Mouse (Mus musculus) neural tube, embryonic 14.5 days (tissue): ENCODE results near the gene Dnah17. TPM values are rescaled to one million over a fixed set of nuclear protein-coding genes. Genes with fewer than 3 reads are reported as not detected.

Experiments
- ATAC-seq: fragments of 200-750 bp; cut with Nextera tagmentation; 2 replicates; pipeline ENCODE4 v1.8.0; 2017; ENCODE audit warnings: low read depth, mild to moderate bottlenecking, moderate TSS enrichment, moderate library complexity
- H3K27ac ChIP-seq: fragments of 300-500 bp; sonication (generic); 2 replicates; pipeline ENCODE4 v1.5.1; 2014; ENCODE audit warnings: low read depth, mild to moderate bottlenecking, control low read depth, low read length, moderate library complexity, mixed read lengths
- H3K27me3 ChIP-seq: fragments of 300-500 bp; sonication (generic); 2 replicates; pipeline ENCODE4 v1.6.1; 2014; ENCODE audit warnings: low read length; ENCODE audit not compliant: control insufficient read depth, insufficient read depth
- H3K36me3 ChIP-seq: fragments of 300-500 bp; sonication (generic); 2 replicates; pipeline ENCODE4 v1.6.1; 2014; ENCODE audit warnings: low read length, mixed read lengths; ENCODE audit not compliant: control insufficient read depth, insufficient read depth
- H3K4me1 ChIP-seq: fragments of 300-500 bp; sonication (generic); 2 replicates; pipeline ENCODE4 v1.6.1; 2014; ENCODE audit warnings: low read length; ENCODE audit not compliant: control insufficient read depth, insufficient read depth
- H3K4me2 ChIP-seq: fragments of 300-500 bp; sonication (generic); 2 replicates; pipeline ENCODE4 v1.6.1; 2014; ENCODE audit warnings: mild to moderate bottlenecking, low read depth, low read length, control low read depth
- H3K4me3 ChIP-seq: fragments of 300-500 bp; sonication (generic); 2 replicates; pipeline ENCODE4 v1.5.1; 2014; ENCODE audit warnings: low read depth, low read length, control low read depth, mixed read lengths
- H3K9ac ChIP-seq: fragments of 300-500 bp; sonication (generic); replicated peaks from 2 replicates; pipeline ENCODE4 v1.6.1; 2014; ENCODE audit warnings: low read depth, mild to moderate bottlenecking, control low read depth, low read length, mixed read lengths
- H3K9me3 ChIP-seq: fragments of 300-500 bp; sonication (generic); 2 replicates; pipeline ENCODE4 v1.6.1; 2016; ENCODE audit warnings: low read length; ENCODE audit not compliant: control insufficient read depth
- whole genome bisulfite sequencing: fragments of 180-500 bp; shearing (Covaris S2); extraction: QIAGEN DNeasy Blood & Tissue Kit; methylation state at CpG from one replicate; pipeline ENCODE4 v1.1.7; 2014; 5-methylcytosine and 5-hydroxymethylcytosine counted together
- polyA plus RNA-seq: library from polyadenylated mRNA; unstranded; fragments of >200 nt; fragmentation: Nextera tagmentation; extraction: Ambion mirVana; gene quantifications from 2 replicates; pipeline ENCODE4 v1.2.1, GENCODE M21; 2014

Gene Dnah17
- polyA plus RNA-seq, 1 experiment from 2014 or later, result 0.43 TPM

DNA sequence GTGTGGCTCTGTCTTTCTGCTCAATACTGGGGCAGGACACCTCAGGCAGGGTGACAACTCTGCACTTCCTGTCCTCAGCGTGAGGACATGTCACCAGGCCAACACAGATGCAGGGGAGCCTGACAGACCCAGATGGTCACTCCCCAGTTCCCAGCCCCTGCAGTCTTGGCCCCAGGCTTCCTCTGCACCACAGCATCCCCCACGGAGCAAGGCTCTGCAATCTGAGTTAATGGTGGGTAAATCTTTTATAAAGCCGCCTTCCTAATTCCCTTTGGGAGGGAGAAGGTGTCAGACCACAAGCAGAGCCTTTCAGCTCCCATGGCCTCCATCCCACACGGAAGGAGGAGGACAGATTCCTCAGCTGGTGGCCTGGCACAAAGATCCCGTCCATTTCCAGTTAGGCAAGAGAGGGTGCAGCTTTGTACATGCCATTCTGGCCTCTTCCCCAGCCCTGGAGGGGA, 5.8 kb upstream of the Dnah17 start:
- H3K9me3 ChIP-seq, result no peaks in the 10 kb centered on the region
- H3K4me1 ChIP-seq, result 0 out of 2 replicates have a peak, but pooled peaks cover 10% of the 10 kb centered on the region
- no peak overlapping the region for H3K27ac ChIP-seq
- no peaks in the 10 kb centered on the region for H3K36me3 ChIP-seq
- no peaks in the 10 kb centered on the region for H3K27me3 ChIP-seq
- H3K4me3 ChIP-seq, result no peak overlapping the region
- ATAC-seq, result no peak
- WGBS, result 34% methylated on average over 5 of the region's 5 CpGs
- no peak overlapping the region for H3K4me2 ChIP-seq
- no peak overlapping the region for H3K9ac ChIP-seq

DNA sequence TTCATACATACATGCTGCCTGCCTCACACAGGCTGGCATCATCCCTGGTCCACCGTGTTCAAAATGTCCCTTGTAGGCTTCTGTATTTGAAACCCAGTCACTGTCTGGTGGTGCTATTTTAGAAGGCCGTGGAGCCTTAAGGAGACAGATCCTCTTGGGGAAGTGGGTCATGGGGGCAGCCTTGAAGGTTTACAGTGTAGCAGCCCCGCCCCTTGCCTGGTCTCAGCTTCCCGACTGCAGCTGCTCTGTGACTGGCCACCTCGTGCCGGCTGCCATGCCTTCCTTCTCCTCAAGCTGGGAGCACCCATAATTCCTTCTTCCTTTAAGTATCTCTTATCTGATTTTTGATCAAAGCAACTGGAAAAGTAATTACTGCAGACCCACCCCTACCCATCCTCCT, 4.8 kb upstream of the Dnah17 start:
- Histone ChIP-seq H3K36me3 (no peaks in the 10 kb centered on the region), H3K27me3 (no peaks in the 10 kb centered on the region), H3K4me2 (no peak overlapping the region), H3K4me1 (0 out of 2 replicates have a peak, but pooled peaks cover 10% of the 10 kb centered on the region), H3K9ac (no peak overlapping the region), H3K4me3 (no peak overlapping the region), H3K9me3 (no peaks in the 10 kb centered on the region), H3K27ac (no peak overlapping the region)
- 66% methylated on average over 6 of the region's 6 CpGs for WGBS
- no peak for ATAC-seq

DNA sequence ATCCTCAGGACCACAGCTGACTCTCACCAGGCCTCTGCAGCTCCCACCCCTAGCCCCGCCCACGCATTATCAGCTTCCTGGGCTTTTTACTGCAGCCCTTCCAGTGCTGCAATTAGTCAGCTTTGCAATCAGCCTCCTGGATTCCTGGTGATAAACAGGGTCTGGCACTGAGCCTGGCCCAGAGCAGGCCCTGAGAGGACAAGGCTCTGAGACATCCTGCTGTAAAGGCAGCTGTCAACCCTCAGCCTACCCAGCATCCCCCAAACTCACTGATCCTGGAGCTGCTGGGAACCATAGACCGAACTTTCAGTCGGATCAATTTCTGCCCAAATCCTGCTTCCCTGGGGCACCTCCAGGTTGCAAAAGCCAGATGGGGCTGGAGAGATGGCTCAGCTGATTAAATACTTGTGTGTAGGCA, 3.3 kb upstream of the Dnah17 start:
- Histone ChIP-seq H3K4me3 (no peak overlapping the region), H3K27me3 (no peaks in the 10 kb centered on the region), H3K9ac (no peak overlapping the region), H3K4me1 (0 out of 2 replicates have a peak, but pooled peaks cover 10% of the 10 kb centered on the region), H3K27ac (peak overlapping the region; percentile 58), H3K36me3 (no peaks in the 10 kb centered on the region), H3K9me3 (no peaks in the 10 kb centered on the region), H3K4me2 (no peak overlapping the region)
- ATAC-seq, result peak; percentile 80
- 22% methylated on average over 4 of the region's 4 CpGs for WGBS

DNA sequence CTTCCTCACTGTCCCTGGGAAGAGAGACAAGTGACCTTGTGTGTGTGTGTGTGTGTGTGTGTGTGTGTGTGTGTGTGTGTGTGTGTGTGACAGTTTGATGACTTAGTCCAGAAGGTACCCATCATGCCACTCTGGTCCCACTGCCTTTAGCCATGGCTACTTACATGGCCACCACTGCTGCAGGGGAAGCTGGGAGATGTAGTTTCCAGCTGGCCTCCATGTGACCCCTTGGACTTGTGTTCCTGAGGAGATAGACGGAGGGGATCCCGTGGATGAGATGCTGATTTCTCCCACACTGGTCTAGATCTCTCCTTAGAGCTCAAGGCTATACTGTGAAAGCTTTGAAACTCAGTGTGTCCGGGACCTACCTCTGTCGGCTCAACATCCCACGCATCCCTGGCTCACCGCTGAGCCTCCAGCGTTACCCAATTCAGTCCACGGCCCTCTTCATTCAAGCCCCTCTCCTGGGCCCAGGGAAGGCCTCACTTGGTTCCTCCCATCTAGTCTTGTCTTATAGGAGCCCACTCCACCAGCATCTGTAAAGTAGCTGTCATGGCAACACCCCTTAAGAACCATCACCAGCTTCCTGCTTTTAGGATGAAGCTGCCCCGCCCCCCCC, 2.8 kb upstream of the Dnah17 start:
- Histone ChIP-seq H3K27ac (peak overlapping the region; percentile 58), H3K4me3 (no peak overlapping the region), H3K4me2 (no peak overlapping the region), H3K9ac (no peak overlapping the region), H3K9me3 (no peaks in the 10 kb centered on the region), H3K4me1 (0 out of 2 replicates have a peak, but pooled peaks cover 10% of the 10 kb centered on the region), H3K27me3 (no peaks in the 10 kb centered on the region), H3K36me3 (no peaks in the 10 kb centered on the region)
- ATAC-seq, result peak; percentile 52; the same call in 1 of the 2 replicates
- 27% methylated on average over 9 of the region's 9 CpGs for WGBS

DNA sequence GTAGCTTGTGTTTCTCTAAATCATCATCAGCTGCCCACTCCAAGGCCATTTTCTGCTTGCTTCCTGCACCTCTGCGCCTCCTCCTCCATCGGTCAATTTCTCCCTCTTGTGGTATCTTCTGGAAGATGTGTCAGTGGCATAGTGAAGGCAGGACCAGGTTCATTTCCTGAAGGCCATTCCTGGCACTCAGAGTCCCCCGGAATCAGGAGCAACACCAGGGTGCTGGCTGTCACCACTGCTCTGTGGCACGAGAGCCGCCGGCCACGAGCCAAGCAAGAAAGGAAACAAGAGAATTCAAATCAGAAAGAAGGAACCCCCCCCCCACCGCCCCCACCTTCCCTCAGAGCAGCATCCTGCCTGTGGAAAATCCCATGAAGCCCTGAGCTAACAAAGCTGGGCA, 1.7 kb upstream of the Dnah17 start:
- ATAC-seq, result no peak
- Histone ChIP-seq H3K36me3 (no peaks in the 10 kb centered on the region), H3K4me2 (no peak overlapping the region), H3K9me3 (no peaks in the 10 kb centered on the region), H3K27me3 (no peaks in the 10 kb centered on the region), H3K4me1 (0 out of 2 replicates have a peak, but pooled peaks cover 10% of the 10 kb centered on the region), H3K27ac (no peak overlapping the region), H3K9ac (no peak overlapping the region), H3K4me3 (no peak overlapping the region)
- 81% methylated on average over 8 of the region's 8 CpGs for WGBS

DNA sequence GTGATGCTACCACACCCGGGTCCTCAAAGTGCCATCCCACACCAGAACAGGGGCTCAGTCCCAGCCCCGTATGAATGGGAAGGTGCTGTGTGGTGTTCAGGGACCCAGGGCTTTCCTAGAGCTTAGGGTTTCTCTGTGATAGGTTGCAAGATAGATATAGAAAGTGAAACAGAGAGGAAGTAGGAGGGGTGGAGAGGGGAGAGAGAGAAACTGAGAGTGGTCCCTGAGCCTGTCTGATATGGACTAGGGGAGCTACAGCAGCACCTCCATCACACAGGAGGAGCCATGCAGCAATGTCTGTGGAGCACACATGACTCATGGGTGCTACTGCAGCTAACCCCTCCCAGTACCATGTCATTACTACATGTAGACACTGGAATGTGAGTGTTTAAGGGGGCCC, 622 bp downstream of the Dnah17 start:
- no peak overlapping the region for H3K9ac ChIP-seq
- no peak overlapping the region for H3K4me3 ChIP-seq
- no peak for ATAC-seq
- no peaks in the 10 kb centered on the region for H3K36me3 ChIP-seq
- no peaks in the 10 kb centered on the region for H3K27me3 ChIP-seq
- no peaks in the 10 kb centered on the region for H3K9me3 ChIP-seq
- 0 out of 2 replicates have a peak, but pooled peaks cover 10% of the 10 kb centered on the region for H3K4me1 ChIP-seq
- 95% methylated on average over 2 of the region's 2 CpGs for whole genome bisulfite sequencing
- no peak overlapping the region for H3K4me2 ChIP-seq
- H3K27ac ChIP-seq, result no peak overlapping the region

DNA sequence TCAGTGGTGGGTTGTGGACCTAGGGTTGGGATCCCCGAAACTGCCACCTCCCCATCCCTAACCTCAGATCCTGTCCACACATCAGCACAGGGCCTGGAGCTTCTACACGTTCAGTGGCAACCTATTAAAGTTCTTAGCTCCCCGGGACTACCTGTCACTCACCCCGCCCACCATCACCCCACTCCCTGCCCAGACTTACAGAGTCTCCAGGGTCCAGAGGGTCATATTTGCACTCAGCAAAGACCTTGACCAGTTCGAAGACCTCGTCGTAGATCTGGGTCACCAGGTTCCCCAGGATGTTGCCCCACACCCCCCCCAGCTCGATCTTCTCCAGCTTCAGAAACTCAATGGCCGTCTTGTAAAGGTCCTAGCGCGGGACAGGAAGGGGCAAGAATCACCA, 8.8 kb downstream of the Dnah17 start:
- Histone ChIP-seq H3K4me2 (no peak overlapping the region), H3K4me1 (no peaks in the 10 kb centered on the region), H3K9me3 (no peaks in the 10 kb centered on the region), H3K27me3 (no peaks in the 10 kb centered on the region), H3K4me3 (no peak overlapping the region), H3K36me3 (no peaks in the 10 kb centered on the region), H3K9ac (no peak overlapping the region), H3K27ac (no peak overlapping the region)
- ATAC-seq, result no peak
- WGBS, result 90% methylated on average over 11 of the region's 11 CpGs

DNA sequence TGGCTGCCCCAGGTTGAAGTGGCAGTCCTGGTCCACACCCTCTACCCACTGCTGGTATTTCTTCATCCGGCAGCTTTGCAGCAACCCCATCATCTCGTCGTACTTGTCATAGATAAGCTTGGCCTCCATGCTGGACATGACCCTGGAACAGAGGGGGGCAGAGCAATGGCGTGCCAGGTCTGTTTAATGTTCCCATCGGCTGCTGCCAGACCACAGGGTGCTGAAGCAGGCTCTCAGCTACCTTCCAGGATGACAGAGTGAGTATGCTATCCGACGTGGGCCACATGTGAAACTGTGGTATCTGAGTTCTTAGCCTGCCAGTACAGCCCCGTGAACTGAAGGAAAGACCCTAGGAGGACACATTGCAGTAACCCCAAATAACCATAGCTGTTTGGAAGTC, 11.7 kb downstream of the Dnah17 start:
- no peak for ATAC-seq
- Histone ChIP-seq H3K9me3 (no peaks in the 10 kb centered on the region), H3K4me1 (no peaks in the 10 kb centered on the region), H3K36me3 (no peaks in the 10 kb centered on the region), H3K4me3 (no peak overlapping the region), H3K27ac (no peak overlapping the region), H3K27me3 (no peaks in the 10 kb centered on the region), H3K9ac (no peak overlapping the region), H3K4me2 (no peak overlapping the region)
- 87% methylated on average over 8 of the region's 8 CpGs for WGBS

DNA sequence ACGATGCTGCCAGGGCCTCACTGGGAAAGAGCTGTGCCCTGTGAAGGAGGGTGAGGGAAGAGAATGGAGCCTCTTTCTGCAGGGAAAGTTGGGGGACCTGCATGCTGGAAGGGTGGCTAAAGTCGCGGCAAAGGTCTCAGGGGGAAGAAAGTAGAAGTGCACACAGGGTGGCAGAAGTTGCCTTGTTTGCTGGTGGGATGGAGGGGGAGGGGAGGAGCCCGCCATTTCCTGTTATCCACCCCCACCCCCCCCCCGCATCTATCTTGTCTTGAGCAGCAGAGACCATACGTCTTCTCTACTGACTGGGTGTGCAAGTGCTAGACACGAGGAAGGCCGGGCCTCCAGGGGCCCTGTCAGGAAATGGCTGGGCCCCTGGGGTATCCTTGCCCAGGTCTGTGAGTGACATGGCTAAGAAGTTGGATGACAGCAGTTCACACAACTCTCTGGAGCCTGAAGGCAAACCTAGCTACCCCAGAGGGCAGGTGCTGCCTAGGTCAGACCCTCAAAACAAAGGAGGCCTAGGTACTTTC, 15.8 kb downstream of the Dnah17 start:
- Histone ChIP-seq H3K4me2 (no peak overlapping the region), H3K9me3 (no peaks in the 10 kb centered on the region), H3K36me3 (no peaks in the 10 kb centered on the region), H3K4me1 (no peaks in the 10 kb centered on the region), H3K4me3 (no peak overlapping the region), H3K27ac (no peak overlapping the region), H3K27me3 (no peaks in the 10 kb centered on the region), H3K9ac (no peak overlapping the region)
- ATAC-seq, result no peak
- 62% methylated on average over 8 of the region's 8 CpGs for WGBS
